Mouse (Mus musculus): ENCODE measurements around the gene Cped1. TPM values are rescaled to one million over a fixed set of nuclear protein-coding genes. Genes with fewer than 3 reads are reported as not detected.

Cped1 gene
- polyA plus RNA-seq, 1 experiment from 2014 or later = 11.0 TPM

DNA sequence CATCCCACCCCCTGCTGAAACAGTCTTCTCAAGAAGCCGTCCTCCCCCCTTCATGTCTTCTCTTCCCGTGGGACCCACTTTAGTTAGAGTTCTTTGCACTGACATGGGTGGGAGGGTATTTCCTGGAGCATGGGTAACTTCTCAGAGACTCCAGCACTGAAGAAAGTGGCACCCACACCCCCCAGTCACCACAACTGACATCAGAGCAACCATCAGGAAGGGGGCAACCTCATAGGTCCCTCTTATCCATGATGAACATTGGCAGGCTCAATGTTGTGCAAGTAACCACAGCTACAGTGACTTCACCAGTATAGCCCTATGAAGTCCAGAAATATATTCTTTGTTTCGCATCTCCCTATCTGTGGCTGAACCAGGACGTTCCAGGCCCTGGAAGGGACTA, 30.2 kb upstream of the Cped1 start:
- 85% methylated on average over 4 of the region's 4 CpGs for whole genome bisulfite sequencing
- ATAC-seq = no peak

DNA sequence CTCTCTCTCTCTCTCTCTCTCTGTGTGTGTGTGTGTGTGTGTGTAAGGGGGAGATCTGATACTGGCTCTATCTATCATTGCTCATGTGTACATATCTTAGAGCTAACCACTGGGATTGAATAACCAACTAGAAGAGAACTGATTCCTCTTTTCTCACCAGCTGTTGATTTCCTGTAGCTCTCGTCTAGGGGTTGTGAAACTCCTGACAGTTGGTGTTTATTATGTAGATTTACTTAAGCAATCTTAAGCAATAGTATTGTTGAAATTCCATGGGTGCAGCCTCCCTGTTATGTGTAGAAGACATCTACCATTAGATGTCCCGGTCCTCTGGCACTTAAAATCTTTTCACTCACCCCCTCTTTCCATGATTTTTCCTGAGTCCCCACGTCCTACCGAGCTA, 26.8 kb upstream of the Cped1 start:
- peaks cover 24% of the 10 kb centered on the region; the same call in 1 of the 2 replicates for H3K36me3 ChIP-seq (ENCODE audit: control insufficient read depth, insufficient read depth)
- H3K27me3 ChIP-seq (replicated peaks; ENCODE audit: control insufficient read depth, insufficient read depth, low read length) = no peaks in the 10 kb centered on the region
- H3K9me3 ChIP-seq (ENCODE audit: control insufficient read depth) = no peaks in the 10 kb centered on the region
- no peak overlapping the region for H3K4me2 ChIP-seq (replicated peaks; ENCODE audit: low read depth)
- no peaks in the 10 kb centered on the region for H3K4me1 ChIP-seq (replicated peaks; ENCODE audit: control insufficient read depth, insufficient read depth, low read length)
- ATAC-seq = no peak
- H3K9ac ChIP-seq (ENCODE audit: low read depth, low read length) = no peak overlapping the region
- H3K27ac ChIP-seq (ENCODE audit: low read depth, low read length) = no peak overlapping the region
- H3K4me3 ChIP-seq (ENCODE audit: low read depth, low read length) = no peak overlapping the region
- 68% methylated on average over 4 of the region's 4 CpGs for WGBS
- TF ChIP-seq CTCF (IDR thresholded peaks at IDR 0.05; ENCODE audit: low read depth) = no peak

More for the DNA sequence above, 30.2 kb upstream of the Cped1 start:
- Histone ChIP-seq H3K4me2 (replicated peaks; ENCODE audit: low read depth) (no peak overlapping the region), H3K27me3 (replicated peaks; ENCODE audit: control insufficient read depth, insufficient read depth, low read length) (no peaks in the 10 kb centered on the region), H3K36me3 (ENCODE audit: control insufficient read depth, insufficient read depth) (peaks cover 36% of the 10 kb centered on the region; the same call in 1 of the 2 replicates), H3K4me1 (replicated peaks; ENCODE audit: control insufficient read depth, insufficient read depth, low read length) (no peaks in the 10 kb centered on the region), H3K27ac (ENCODE audit: low read depth, low read length) (no peak overlapping the region), H3K9ac (ENCODE audit: low read depth, low read length) (no peak overlapping the region), H3K9me3 (ENCODE audit: control insufficient read depth) (no peaks in the 10 kb centered on the region), H3K4me3 (ENCODE audit: low read depth, low read length) (no peak overlapping the region)
- no peak for TF ChIP-seq CTCF (IDR thresholded peaks at IDR 0.05; ENCODE audit: low read depth)

DNA sequence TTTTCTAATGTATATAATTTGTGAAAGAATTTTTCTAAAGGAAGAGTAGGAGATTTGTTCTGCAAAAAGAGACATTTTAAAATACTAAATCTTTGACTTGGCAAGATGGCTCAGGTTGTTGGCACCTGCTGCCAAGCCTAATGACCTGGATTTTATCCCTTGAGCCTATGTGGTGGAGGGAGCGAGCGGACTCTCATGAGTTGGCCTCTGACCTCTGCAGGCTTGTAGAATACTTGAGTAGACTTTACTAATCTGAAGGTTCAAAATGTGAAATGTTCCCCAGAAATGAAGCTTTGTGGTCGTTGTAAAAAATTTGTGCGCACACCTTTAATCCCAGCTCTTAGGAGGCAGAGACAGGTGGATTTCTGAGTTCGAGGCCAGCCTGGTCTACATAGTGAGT, 25.8 kb upstream of the Cped1 start:
- TF ChIP-seq CTCF (IDR thresholded peaks at IDR 0.05; ENCODE audit: low read depth) = no peak
- WGBS = 93% methylated on average over 5 of the region's 5 CpGs
- Histone ChIP-seq H3K27me3 (replicated peaks; ENCODE audit: control insufficient read depth, insufficient read depth, low read length) (no peaks in the 10 kb centered on the region), H3K9ac (ENCODE audit: low read depth, low read length) (no peak overlapping the region), H3K9me3 (ENCODE audit: control insufficient read depth) (no peaks in the 10 kb centered on the region), H3K4me1 (replicated peaks; ENCODE audit: control insufficient read depth, insufficient read depth, low read length) (no peaks in the 10 kb centered on the region), H3K4me2 (replicated peaks; ENCODE audit: low read depth) (no peak overlapping the region), H3K36me3 (ENCODE audit: control insufficient read depth, insufficient read depth) (peaks cover 23% of the 10 kb centered on the region; the same call in 1 of the 2 replicates), H3K4me3 (ENCODE audit: low read depth, low read length) (no peak overlapping the region), H3K27ac (ENCODE audit: low read depth, low read length) (no peak overlapping the region)
- ATAC-seq = no peak

DNA sequence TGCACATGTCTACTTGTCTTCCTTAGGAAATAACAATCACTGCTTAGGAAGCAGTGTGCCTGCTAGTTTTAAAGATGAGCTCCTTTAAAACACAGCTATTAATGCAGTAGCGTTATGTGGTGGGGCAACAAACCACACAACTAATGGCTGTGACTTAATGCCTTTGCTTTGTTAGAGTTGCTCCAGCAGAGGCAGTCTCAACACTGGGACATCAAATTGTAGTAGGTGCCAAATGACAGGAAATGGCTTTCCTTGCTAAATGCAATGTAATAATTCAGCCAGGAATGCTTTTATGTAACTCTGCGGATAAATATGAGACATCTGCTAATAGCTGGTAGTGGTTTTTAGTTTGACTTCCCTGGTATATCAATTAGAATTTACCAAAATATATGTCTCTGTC, 8.2 kb upstream of the Cped1 start:
- no peaks in the 10 kb centered on the region for H3K9me3 ChIP-seq (ENCODE audit: control insufficient read depth)
- H3K27me3 ChIP-seq (replicated peaks; ENCODE audit: control insufficient read depth, insufficient read depth, low read length) = no peaks in the 10 kb centered on the region
- no peak overlapping the region for H3K9ac ChIP-seq (ENCODE audit: low read depth, low read length)
- ATAC-seq = no peak
- H3K4me3 ChIP-seq (ENCODE audit: low read depth, low read length) = no peak overlapping the region
- 0 out of 2 replicates have a peak, but pooled peaks have one; percentile 8 for TF ChIP-seq CTCF (IDR thresholded peaks at IDR 0.05; ENCODE audit: low read depth)
- H3K27ac ChIP-seq (ENCODE audit: low read depth, low read length) = no peak overlapping the region
- H3K4me2 ChIP-seq (replicated peaks; ENCODE audit: low read depth) = no peak overlapping the region
- H3K4me1 ChIP-seq (replicated peaks; ENCODE audit: control insufficient read depth, insufficient read depth, low read length) = no peaks in the 10 kb centered on the region
- WGBS = 76% methylated on average over 2 of the region's 2 CpGs
- H3K36me3 ChIP-seq (ENCODE audit: control insufficient read depth, insufficient read depth) = peaks cover 20% of the 10 kb centered on the region

DNA sequence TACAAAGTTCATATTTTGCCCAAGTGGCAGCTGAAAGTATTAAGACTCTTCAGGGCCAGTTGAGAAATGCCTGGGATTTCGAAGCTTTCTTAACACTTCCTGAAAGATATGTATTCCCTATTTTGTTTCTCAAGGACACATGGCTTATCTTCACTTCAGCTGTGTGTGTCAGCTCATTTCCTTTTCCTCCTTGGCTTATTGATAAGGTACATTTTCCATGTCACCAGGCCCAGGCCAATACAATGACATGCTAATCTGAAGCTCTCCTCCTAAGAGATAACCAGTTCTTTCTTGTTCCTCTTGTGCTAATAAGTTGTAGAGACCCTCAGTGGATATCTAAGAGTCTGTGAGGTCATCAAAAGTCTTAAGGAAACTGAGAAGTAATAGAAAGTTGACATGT, 4.6 kb upstream of the Cped1 start:
- Histone ChIP-seq H3K4me3 (ENCODE audit: low read depth, low read length) (no peak overlapping the region), H3K9ac (ENCODE audit: low read depth, low read length) (no peak overlapping the region), H3K4me2 (replicated peaks; ENCODE audit: low read depth) (no peak overlapping the region), H3K36me3 (ENCODE audit: control insufficient read depth, insufficient read depth) (no peaks in the 10 kb centered on the region; the same call in 1 of the 2 replicates), H3K27me3 (replicated peaks; ENCODE audit: control insufficient read depth, insufficient read depth, low read length) (no peaks in the 10 kb centered on the region), H3K4me1 (replicated peaks; ENCODE audit: control insufficient read depth, insufficient read depth, low read length) (no peaks in the 10 kb centered on the region), H3K9me3 (ENCODE audit: control insufficient read depth) (no peaks in the 10 kb centered on the region), H3K27ac (ENCODE audit: low read depth, low read length) (no peak overlapping the region)
- TF ChIP-seq CTCF (IDR thresholded peaks at IDR 0.05; ENCODE audit: low read depth) = no peak
- 0 out of 2 replicates have a peak, but pooled peaks have one; percentile 16 for ATAC-seq
- 50% methylated on average over 1 of the region's 1 CpGs for WGBS

DNA sequence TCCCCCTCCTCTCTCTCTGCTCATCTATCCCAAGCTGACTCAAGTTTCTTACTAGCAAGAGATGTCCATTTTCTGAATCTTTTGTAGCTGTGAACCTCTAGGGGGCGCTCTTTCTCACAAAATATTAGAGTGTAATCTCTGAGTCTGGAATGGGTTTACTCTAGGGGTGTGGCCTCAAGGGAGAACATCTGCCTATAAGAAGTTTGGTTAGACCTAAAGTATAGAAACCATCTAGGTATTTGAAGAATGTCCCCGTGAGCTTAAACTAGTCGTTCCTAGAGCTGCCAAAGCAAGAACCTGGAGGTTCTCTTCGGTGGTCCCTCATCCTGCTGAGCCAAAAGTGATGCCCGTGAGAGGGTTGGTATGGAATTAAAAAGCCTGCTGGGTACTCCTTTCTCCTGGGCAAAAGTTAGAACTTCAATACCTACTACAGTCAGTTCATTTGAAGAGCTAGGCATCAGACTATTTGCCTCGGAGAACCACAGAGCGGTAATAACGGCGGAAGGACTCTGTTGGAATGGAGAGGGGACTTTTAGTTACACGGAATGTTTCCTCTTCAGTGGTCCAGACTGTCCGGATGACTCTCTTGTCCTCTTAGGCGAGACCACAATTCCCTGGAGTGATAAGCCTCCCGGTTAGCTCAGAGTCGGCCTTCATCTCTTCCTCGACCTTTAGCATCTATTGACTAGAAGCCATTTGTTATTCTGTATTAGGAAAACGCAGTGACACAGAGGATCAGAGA, 555 bp upstream of the Cped1 start:
- 6% methylated on average over 16 of the region's 16 CpGs for WGBS

More for the DNA sequence above, 555 bp upstream of the Cped1 start:
- no peak overlapping the region; the same call in 1 of the 2 replicates for H3K27ac ChIP-seq (ENCODE audit: low read depth, low read length)
- peak overlapping the region; percentile 37 for H3K4me3 ChIP-seq (ENCODE audit: low read depth, low read length)
- H3K4me2 ChIP-seq (replicated peaks; ENCODE audit: low read depth) = peak overlapping the region; percentile 90
- no peaks in the 10 kb centered on the region for H3K9me3 ChIP-seq (ENCODE audit: control insufficient read depth)
- no peaks in the 10 kb centered on the region for H3K27me3 ChIP-seq (replicated peaks; ENCODE audit: control insufficient read depth, insufficient read depth, low read length)
- H3K9ac ChIP-seq (ENCODE audit: low read depth, low read length) = peak overlapping the region; percentile 41; the same call in 1 of the 2 replicates
- peak; percentile 47 for ATAC-seq
- TF ChIP-seq CTCF (IDR thresholded peaks at IDR 0.05; ENCODE audit: low read depth) = peak; percentile 78
- no peaks in the 10 kb centered on the region for H3K36me3 ChIP-seq (ENCODE audit: control insufficient read depth, insufficient read depth)
- H3K4me1 ChIP-seq (replicated peaks; ENCODE audit: control insufficient read depth, insufficient read depth, low read length) = no peaks in the 10 kb centered on the region

All from intestine, postnatal 0 days (tissue).